Mouse (Mus musculus) liver, postnatal 0 days (tissue): ENCODE data around the gene Krtap9-3.

Experiments used
- CTCF ChIP-seq: sonication (generic); IDR thresholded peaks from 2 replicates; pipeline ENCODE4 v1.5.1; 2016; ENCODE audit warnings: antibody characterized with exemption, low read depth
- EP300 ChIP-seq: IDR thresholded peaks from 2 replicates; pipeline ENCODE4 v1.6.1; 2016; ENCODE audit warnings: antibody characterized with exemption, low read depth, mild to moderate bottlenecking

GRCm38 (mm10) chr11:99574106-99574505 lies 23.8 kb downstream of the Krtap9-3 start:
- peak; percentile 84 for TF ChIP-seq CTCF
- TF ChIP-seq EP300, result no peak
